22 mouse cellular contexts compared by ENCODE assay signal in the genomic region with DNA sequence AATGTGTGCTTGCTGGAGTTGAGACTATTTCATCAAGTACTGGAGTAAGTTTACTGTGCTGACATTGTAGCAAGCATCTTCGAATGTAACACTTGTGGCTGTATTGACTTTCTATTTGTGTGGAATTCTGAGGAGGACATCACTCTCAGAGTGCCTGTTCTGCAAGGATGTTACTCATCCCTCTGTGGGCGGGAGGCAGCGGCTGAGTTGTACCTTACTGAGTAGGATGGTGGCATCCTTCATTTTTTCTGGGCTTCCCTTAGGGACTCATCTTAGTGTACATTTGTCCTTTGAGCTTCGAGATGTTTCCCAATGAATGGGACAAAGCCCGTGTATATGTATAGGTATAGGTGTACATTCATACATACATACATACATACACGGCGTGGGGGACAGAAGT. TPM values are rescaled to one million over a fixed set of nuclear protein-coding genes. Genes with fewer than 3 reads are reported as not detected.
DNase-seq lines count a peak whose midpoint lies in the region.
"Had no signal": no experiment of that assay in that cellular context is flagged by ENCODE, and none has a peak within 500 bp of the region (broad histone marks: within the 10 kb centered on the region; RNA-seq: fewer than 3 reads in every experiment).

No protein-coding gene starts in this region.

- no peaks in the 10 kb centered on the region for H3K36me3 ChIP-seq in midbrain, embryonic 10.5 days
- H3K36me3 ChIP-seq: embryonic facial prominence, embryonic 10.5 days; forebrain, embryonic 15.5 days; heart, embryonic 15.5 days; hindbrain, embryonic 13.5 days had no signal

- no peak overlapping the region for H3K27ac ChIP-seq in midbrain, embryonic 10.5 days (replicated peaks)
- H3K27ac ChIP-seq: embryonic facial prominence, embryonic 10.5 days; forebrain, embryonic 15.5 days; heart, embryonic 15.5 days; hindbrain, embryonic 13.5 days; hindbrain, postnatal 0 days had no signal

- intact Hi-C loops in left cerebral cortex, postnatal 14 days (cut with DNase I) = no loop called here
- intact Hi-C loops in left cerebral cortex, postnatal 10 days (cut with DNase I) = no loop called here
- intact Hi-C loops in left cerebral cortex, postnatal 36 days (cut with DNase I) = no loop called here

- DNase-seq in frontal cortex, adult 2 months (ENCODE audit: extremely low spot score in 1 of 2, low spot score in 1 of 2) = peak; percentile 36 to 71
- no peak for DNase-seq in frontal cortex, postnatal 10 days (ENCODE audit: low spot score in 2 of 2)
- peak; percentile 39 to 57 for DNase-seq in left cerebral cortex, postnatal 14 days (ENCODE audit: low spot score in 2 of 2)
- DNase-seq in left cerebral cortex, postnatal 10 days (ENCODE audit: extremely low spot score in 1 of 2, low spot score in 2 of 2) = no peak
- DNase-seq in brain, adult 2 months (ENCODE audit: low read depth, low spot score) = peak; percentile 75
- DNase-seq in left cerebral cortex, postnatal 36 days (ENCODE audit: low spot score in 2 of 2) = peak; percentile 26 to 28
- no peak for DNase-seq in midbrain, embryonic 10.5 days (ENCODE audit: low spot score)
- DNase-seq: adrenal gland, postnatal 14 days; cerebellum, adult 18-20 months; cerebellum, adult 9-11 months; cerebellum, postnatal 36 days; gastrocnemius, postnatal 36 days; heart, adult 18-20 months; heart, postnatal 14 days had no signal

- WGBS in midbrain, embryonic 10.5 days = 91% methylated on average over 7 of the region's 7 CpGs

- peaks cover 50% of the 10 kb centered on the region for H3K27me3 ChIP-seq in midbrain, embryonic 10.5 days (ENCODE audit: low read depth, poor library complexity, severe bottlenecking)
- H3K27me3 ChIP-seq: CH12.LX, Patski had no signal

- no peaks in the 10 kb centered on the region for H3K9me3 ChIP-seq in midbrain, embryonic 10.5 days (replicated peaks)
- H3K9me3 ChIP-seq: embryonic facial prominence, embryonic 10.5 days; forebrain, embryonic 15.5 days; heart, embryonic 15.5 days; hindbrain, embryonic 13.5 days had no signal

- peaks cover 15% of the 10 kb centered on the region for H3K4me1 ChIP-seq in midbrain, embryonic 10.5 days

- H3K4me3 ChIP-seq in midbrain, embryonic 10.5 days = no peak overlapping the region
- H3K4me3 ChIP-seq: forebrain, embryonic 15.5 days had no signal

RNA-seq across cellular contexts. Expression of a gene that starts 1.1 kb away (rescaled TPM):
- 0.59 and 0.92 TPM in 2 replicates for polyA plus RNA-seq in frontal cortex, adult 2 months (2012; rRNA removed)
- 1 to 10 TPM; 2.9 to 3.3 TPM for total RNA-seq in left cerebral cortex, postnatal 14 days (2021)
- total RNA-seq in left cerebral cortex, postnatal 10 days (2021) = 1 to 10 TPM; 1.6 to 1.8 TPM
- total RNA-seq in left cerebral cortex, postnatal 36 days (2021) = 1 to 10 TPM; 2.8 to 3.2 TPM
- 0.09 and 0.39 TPM in 2 replicates for polyA plus RNA-seq in midbrain, embryonic 10.5 days (2016; fragmentation: Nextera tagmentation; extraction: Ambion mirVana)
- total RNA-seq: CH12.LX; hematopoietic stem cell, adult 5-6 weeks had no signal

Comparison
In these comparisons a context has a peak if more than half of its experiments do, and no peak if none do; other contexts are left out.
1. DNase-seq: peak in frontal cortex, adult 2 months (2 of 2), left cerebral cortex, postnatal 14 days (2 of 2), brain, adult 2 months (single experiment) and left cerebral cortex, postnatal 36 days (2 of 2); none in frontal cortex, postnatal 10 days (0 of 2), left cerebral cortex, postnatal 10 days (0 of 2) and midbrain, embryonic 10.5 days (single experiment).